Comparison of ENCODE assay signal across 8 mouse cellular contexts in genomic region chr2:119674525-119675214, GRCm38 (mm10). TPM values are rescaled to one million over a fixed set of nuclear protein-coding genes. Genes with fewer than 3 reads are reported as not detected.
DNase-seq lines count a peak whose midpoint lies in the region; ATAC-seq and TF ChIP-seq lines count a peak whose summit lies in the region.

TSS of gene Rtf1 (plus strand) at chr2:119675068.

- no peaks in the 10 kb centered on the region for H3K9me3 ChIP-seq in ES-E14 (ENCODE audit: control insufficient read depth, insufficient read depth, low read depth, low read length)
- H3K9me3 ChIP-seq in forebrain, embryonic 16.5 days (ENCODE audit: control insufficient read depth, low read length): no peaks in the 10 kb centered on the region
- H3K9me3 ChIP-seq in lung, embryonic 15.5 days: no peaks in the 10 kb centered on the region

- in situ Hi-C loops in ES-E14 (cut with MboI; ENCODE audit: low sequenced_read_pairs in 2 of 2, unreplicated experiment in 2 of 2): no loop called here

- peak; percentile 97 for ATAC-seq in forebrain, embryonic 16.5 days
- ATAC-seq in lung, embryonic 15.5 days (ENCODE audit: borderline replicate concordance, extremely low read depth, low FRiP score, low TSS enrichment): peak; percentile 98

- H3K27ac ChIP-seq in ES-E14 (ENCODE audit: insufficient read depth, low read depth, low read length, poor library complexity, severe bottlenecking): peak within 1 kb of the TSS; percentile 55
- H3K27ac ChIP-seq in forebrain, embryonic 16.5 days (ENCODE audit: low read length): peak within 1 kb of the TSS; percentile 79
- peak within 1 kb of the TSS; percentile 89 for H3K27ac ChIP-seq in lung, embryonic 15.5 days

- H3K4me1 ChIP-seq in ES-E14 (ENCODE audit: control insufficient read depth in 2 of 2, insufficient read depth in 2 of 2, low read length in 2 of 2, poor library complexity in 1 of 2): peaks cover 0 to 3% of the 10 kb centered on the region in 2 experiments; a peak in 1 of 4 replicates
- H3K4me1 ChIP-seq in forebrain, embryonic 16.5 days (replicated peaks; ENCODE audit: control insufficient read depth, insufficient read depth, low read length): peaks cover 16% of the 10 kb centered on the region
- H3K4me1 ChIP-seq in lung, embryonic 15.5 days: peaks cover 11% of the 10 kb centered on the region

- 0% methylated on average over 36 of the region's 58 CpGs for WGBS in forebrain, embryonic 16.5 days
- under 1% methylated on average over 56 of the region's 58 CpGs for WGBS in lung, embryonic 15.5 days

- H3K36me3 ChIP-seq in ES-E14 (ENCODE audit: control insufficient read depth, insufficient read depth, low read length, poor library complexity, severe bottlenecking): no peaks in the 10 kb centered on the region
- H3K36me3 ChIP-seq in forebrain, embryonic 16.5 days (ENCODE audit: control insufficient read depth, insufficient read depth): no peaks in the 10 kb centered on the region
- H3K36me3 ChIP-seq in lung, embryonic 15.5 days: no peaks in the 10 kb centered on the region

- H3K4me2 ChIP-seq in forebrain, embryonic 16.5 days (ENCODE audit: low read length): peak within 1 kb of the TSS; percentile 95
- H3K4me2 ChIP-seq in lung, embryonic 15.5 days: peak within 1 kb of the TSS; percentile 82

- peak within 1 kb of the TSS; percentile 95 for H3K9ac ChIP-seq in ES-E14 (ENCODE audit: insufficient read depth, low read depth, low read length, poor library complexity, severe bottlenecking)
- peak within 1 kb of the TSS; percentile 97 for H3K9ac ChIP-seq in forebrain, embryonic 16.5 days (replicated peaks; ENCODE audit: low read depth, low read length)
- H3K9ac ChIP-seq in lung, embryonic 15.5 days: peak within 1 kb of the TSS; percentile 99

- H3K4me3 ChIP-seq in ES-E14 (ENCODE audit: insufficient read depth in 1 of 2, low read depth in 1 of 2, low read length in 2 of 2, poor library complexity in 1 of 2, severe bottlenecking in 1 of 2): peak within 1 kb of the TSS; percentile 98 to 100
- H3K4me3 ChIP-seq in forebrain, embryonic 16.5 days (replicated peaks; ENCODE audit: low read length): peak within 1 kb of the TSS; percentile 100
- H3K4me3 ChIP-seq in lung, embryonic 15.5 days: peak within 1 kb of the TSS; percentile 100

- peaks cover 3% of the 10 kb centered on the region; the same call in 1 of the 2 replicates for H3K27me3 ChIP-seq in forebrain, embryonic 16.5 days (replicated peaks; ENCODE audit: control insufficient read depth, insufficient read depth, low read length)
- no peaks in the 10 kb centered on the region for H3K27me3 ChIP-seq in lung, embryonic 15.5 days

- peak; percentile 56 for DNase-seq in ES-E14 (ENCODE audit: low read depth, low spot score)
- DNase-seq in cerebellum, adult 11-12 months: peak; percentile 91
- DNase-seq in heart, postnatal 4 days: peak; percentile 99
- DNase-seq in layer of hippocampus, adult 8-10 months (ENCODE audit: low spot score in 2 of 2): peak; percentile 82 to 86
- DNase-seq in ovary, adult 18-20 months (ENCODE audit: low spot score): peak; percentile 89
- peak; percentile 91 for DNase-seq in thymus, postnatal 0 days (ENCODE audit: low spot score)

TF ChIP-seq in ES-E14, 5 proteins besides CTCF, POLR2A, EP300 and RAD21:
- TF ChIP-seq ZNF384 (IDR thresholded peaks at IDR 0.05; ENCODE audit: low read depth, low read length): no peak
- no peak for TF ChIP-seq HCFC1 (IDR thresholded peaks at IDR 0.05; ENCODE audit: borderline replicate concordance, insufficient read depth, low read length)
- TF ChIP-seq CHD2 (IDR thresholded peaks at IDR 0.05; ENCODE audit: low read depth, low read length): no peak
- no peak for TF ChIP-seq MAFK (IDR thresholded peaks at IDR 0.05; ENCODE audit: insufficient read depth, low read depth, low read length)
- no peak for TF ChIP-seq ZC3H11A (IDR thresholded peaks at IDR 0.05; ENCODE audit: borderline replicate concordance, low read depth, low read length)

RNA-seq across cellular contexts. Expression of gene Rtf1, which starts in this region (rescaled TPM):
- 10.3 and 12.1 TPM in 2 replicates for total RNA-seq in ES-E14 (2012; rRNA removed)
- polyA plus RNA-seq in forebrain, embryonic 16.5 days (2015; fragmentation: Nextera tagmentation; extraction: Ambion mirVana): 53.3 and 53.9 TPM in 2 replicates
- 10 to 100 TPM; 26.4 to 27.1 TPM for total RNA-seq in heart, postnatal 4 days (2021)
- 10 to 100 TPM; 53.9 to 57.2 (median 56.1) TPM for total RNA-seq in layer of hippocampus, adult 8-10 months (2022)
- polyA plus RNA-seq in lung, embryonic 15.5 days (2015; fragmentation: Nextera tagmentation; extraction: Ambion mirVana): 31.0 and 33.9 TPM in 2 replicates
- polyA plus RNA-seq in thymus, postnatal 0 days (2015; fragmentation: Nextera tagmentation; extraction: Ambion mirVana): 63.8 and 73.9 TPM in 2 replicates

Comparison
In these comparisons a context has a peak if more than half of its experiments do, and no peak if none do; other contexts are left out.
1. Peak in every context shown above with its lines: DNase-seq, ATAC-seq, H3K4me3 ChIP-seq and H3K27ac ChIP-seq.